Mouse (Mus musculus): Measurements from ENCODE around the gene S100pbp. TPM values are rescaled to one million over a fixed set of nuclear protein-coding genes. Genes with fewer than 3 reads are reported as not detected.

Gene S100pbp
- polyA plus RNA-seq, 1 experiment from 2014 or later = 12.6 TPM

GRCm38 (mm10) chr4:129151276-129151811, 38.2 kb downstream of the S100pbp start:
- Histone ChIP-seq H3K9me3 (ENCODE audit: control insufficient read depth, low read length) (no peaks in the 10 kb centered on the region), H3K27ac (replicated peaks; ENCODE audit: low read depth, low read length) (no peak overlapping the region), H3K36me3 (ENCODE audit: control insufficient read depth, insufficient read depth, low read length) (peaks cover 78% of the 10 kb centered on the region), H3K27me3 (replicated peaks; ENCODE audit: control insufficient read depth, insufficient read depth, low read length) (no peaks in the 10 kb centered on the region), H3K4me1 (ENCODE audit: control insufficient read depth, insufficient read depth, low read length) (no peaks in the 10 kb centered on the region), H3K9ac (ENCODE audit: low read depth, low read length) (no peak overlapping the region), H3K4me2 (ENCODE audit: low read depth, low read length) (no peak overlapping the region), H3K4me3 (ENCODE audit: low read depth, low read length) (no peak overlapping the region)
- WGBS = 88% methylated on average over 4 of the region's 4 CpGs
- DNase-seq (ENCODE audit: low spot score) (no peak), ATAC-seq (ENCODE audit: low read depth) (no peak)

GRCm38 (mm10) chr4:129149321-129149720, 40.2 kb downstream of the S100pbp start:
- WGBS = 68% methylated on average over 1 of the region's 1 CpGs
- Histone ChIP-seq H3K27me3 (replicated peaks; ENCODE audit: control insufficient read depth, insufficient read depth, low read length) (no peaks in the 10 kb centered on the region), H3K4me1 (ENCODE audit: control insufficient read depth, insufficient read depth, low read length) (peaks cover 7% of the 10 kb centered on the region), H3K4me3 (ENCODE audit: low read depth, low read length) (no peak overlapping the region), H3K4me2 (ENCODE audit: low read depth, low read length) (no peak overlapping the region), H3K9me3 (ENCODE audit: control insufficient read depth, low read length) (no peaks in the 10 kb centered on the region), H3K36me3 (ENCODE audit: control insufficient read depth, insufficient read depth, low read length) (peaks cover 58% of the 10 kb centered on the region), H3K27ac (replicated peaks; ENCODE audit: low read depth, low read length) (no peak overlapping the region), H3K9ac (ENCODE audit: low read depth, low read length) (no peak overlapping the region)
- ATAC-seq (ENCODE audit: low read depth) (no peak), DNase-seq (ENCODE audit: low spot score) (no peak)

- peaks cover 46% of the 10 kb centered on the region for H3K36me3 ChIP-seq (ENCODE audit: control insufficient read depth, insufficient read depth, low read length)
- ATAC-seq (ENCODE audit: low read depth) (no peak), DNase-seq (ENCODE audit: low spot score) (no peak)
- WGBS = 79% methylated on average over 13 of the region's 13 CpGs
- H3K27ac ChIP-seq (replicated peaks; ENCODE audit: low read depth, low read length) = peak overlapping the region; percentile 2; the same call in 1 of the 2 replicates
- H3K27me3 ChIP-seq (replicated peaks; ENCODE audit: control insufficient read depth, insufficient read depth, low read length) = no peaks in the 10 kb centered on the region
- peaks cover 15% of the 10 kb centered on the region for H3K4me1 ChIP-seq (ENCODE audit: control insufficient read depth, insufficient read depth, low read length)
- no peak overlapping the region for H3K4me2 ChIP-seq (ENCODE audit: low read depth, low read length)
- no peak overlapping the region for H3K9ac ChIP-seq (ENCODE audit: low read depth, low read length)
- no peak overlapping the region for H3K4me3 ChIP-seq (ENCODE audit: low read depth, low read length)
- H3K9me3 ChIP-seq (ENCODE audit: control insufficient read depth, low read length) = no peaks in the 10 kb centered on the region
Measured at GRCm38 (mm10) chr4:129147552-129148103, 41.9 kb downstream of the S100pbp start.

GRCm38 (mm10) chr4:129146392-129146791, 43.1 kb downstream of the S100pbp start:
- no peak for DNase-seq (ENCODE audit: low spot score)
- WGBS = 52% methylated on average over 2 of the region's 2 CpGs
- Histone ChIP-seq H3K9me3 (ENCODE audit: control insufficient read depth, low read length) (no peaks in the 10 kb centered on the region), H3K4me2 (ENCODE audit: low read depth, low read length) (no peak overlapping the region), H3K9ac (ENCODE audit: low read depth, low read length) (no peak overlapping the region), H3K4me1 (ENCODE audit: control insufficient read depth, insufficient read depth, low read length) (peaks cover 22% of the 10 kb centered on the region), H3K4me3 (ENCODE audit: low read depth, low read length) (no peak overlapping the region), H3K27ac (replicated peaks; ENCODE audit: low read depth, low read length) (no peak overlapping the region; the same call in 1 of the 2 replicates), H3K27me3 (replicated peaks; ENCODE audit: control insufficient read depth, insufficient read depth, low read length) (no peaks in the 10 kb centered on the region), H3K36me3 (ENCODE audit: control insufficient read depth, insufficient read depth, low read length) (peaks cover 35% of the 10 kb centered on the region)
- no peak for ATAC-seq (ENCODE audit: low read depth)

- 58% methylated on average over 4 of the region's 4 CpGs for WGBS
- peaks cover 30% of the 10 kb centered on the region for H3K36me3 ChIP-seq (ENCODE audit: control insufficient read depth, insufficient read depth, low read length)
- H3K27me3 ChIP-seq (replicated peaks; ENCODE audit: control insufficient read depth, insufficient read depth, low read length) = no peaks in the 10 kb centered on the region
- no peak for DNase-seq (ENCODE audit: low spot score)
- H3K9ac ChIP-seq (ENCODE audit: low read depth, low read length) = no peak overlapping the region
- no peak overlapping the region for H3K4me2 ChIP-seq (ENCODE audit: low read depth, low read length)
- ATAC-seq (ENCODE audit: low read depth) = no peak
- H3K9me3 ChIP-seq (ENCODE audit: control insufficient read depth, low read length) = no peaks in the 10 kb centered on the region
- H3K4me1 ChIP-seq (ENCODE audit: control insufficient read depth, insufficient read depth, low read length) = peaks cover 25% of the 10 kb centered on the region
- H3K4me3 ChIP-seq (ENCODE audit: low read depth, low read length) = no peak overlapping the region
- peak overlapping the region; percentile 80; the same call in 1 of the 2 replicates for H3K27ac ChIP-seq (replicated peaks; ENCODE audit: low read depth, low read length)
Measured at GRCm38 (mm10) chr4:129145943-129146342, 43.6 kb downstream of the S100pbp start.

- Histone ChIP-seq H3K36me3 (ENCODE audit: control insufficient read depth, insufficient read depth, low read length) (peaks cover 25% of the 10 kb centered on the region), H3K4me1 (ENCODE audit: control insufficient read depth, insufficient read depth, low read length) (peaks cover 25% of the 10 kb centered on the region), H3K9me3 (ENCODE audit: control insufficient read depth, low read length) (no peaks in the 10 kb centered on the region), H3K4me2 (ENCODE audit: low read depth, low read length) (peak overlapping the region; percentile 11; the same call in 1 of the 2 replicates), H3K4me3 (ENCODE audit: low read depth, low read length) (no peak overlapping the region), H3K27ac (replicated peaks; ENCODE audit: low read depth, low read length) (peak overlapping the region; percentile 80), H3K9ac (ENCODE audit: low read depth, low read length) (no peak overlapping the region), H3K27me3 (replicated peaks; ENCODE audit: control insufficient read depth, insufficient read depth, low read length) (no peaks in the 10 kb centered on the region)
- 67% methylated on average over 4 of the region's 4 CpGs for WGBS
- DNase-seq (ENCODE audit: low spot score) (no peak), ATAC-seq (ENCODE audit: low read depth) (no peak)
Measured at GRCm38 (mm10) chr4:129145411-129145810, 44.1 kb downstream of the S100pbp start.

- WGBS = 43% methylated on average over 16 of the region's 16 CpGs
- Histone ChIP-seq H3K27ac (replicated peaks; ENCODE audit: low read depth, low read length) (peak overlapping the region; percentile 80), H3K9ac (ENCODE audit: low read depth, low read length) (no peak overlapping the region; the same call in 1 of the 2 replicates), H3K4me1 (ENCODE audit: control insufficient read depth, insufficient read depth, low read length) (peaks cover 25% of the 10 kb centered on the region), H3K9me3 (ENCODE audit: control insufficient read depth, low read length) (no peaks in the 10 kb centered on the region), H3K36me3 (ENCODE audit: control insufficient read depth, insufficient read depth, low read length) (peaks cover 20% of the 10 kb centered on the region), H3K27me3 (replicated peaks; ENCODE audit: control insufficient read depth, insufficient read depth, low read length) (no peaks in the 10 kb centered on the region), H3K4me2 (ENCODE audit: low read depth, low read length) (0 out of 2 replicates have a peak overlapping the region, but pooled peaks have one; percentile 11), H3K4me3 (ENCODE audit: low read depth, low read length) (no peak overlapping the region)
- DNase-seq (ENCODE audit: low spot score) (peak; percentile 90), ATAC-seq (ENCODE audit: low read depth) (peak; percentile 81)
Measured at GRCm38 (mm10) chr4:129144401-129145367, 44.8 kb downstream of the S100pbp start.

- no peak overlapping the region for H3K4me3 ChIP-seq (ENCODE audit: low read depth, low read length)
- H3K4me1 ChIP-seq (ENCODE audit: control insufficient read depth, insufficient read depth, low read length) = peaks cover 25% of the 10 kb centered on the region
- no peaks in the 10 kb centered on the region for H3K9me3 ChIP-seq (ENCODE audit: control insufficient read depth, low read length)
- ATAC-seq (ENCODE audit: low read depth) (no peak), DNase-seq (ENCODE audit: low spot score) (no peak)
- 86% methylated on average over 5 of the region's 5 CpGs for WGBS
- no peak overlapping the region for H3K4me2 ChIP-seq (ENCODE audit: low read depth, low read length)
- peaks cover 8% of the 10 kb centered on the region; the same call in 1 of the 2 replicates for H3K36me3 ChIP-seq (ENCODE audit: control insufficient read depth, insufficient read depth, low read length)
- H3K27me3 ChIP-seq (replicated peaks; ENCODE audit: control insufficient read depth, insufficient read depth, low read length) = no peaks in the 10 kb centered on the region
- peak overlapping the region; percentile 80; the same call in 1 of the 2 replicates for H3K27ac ChIP-seq (replicated peaks; ENCODE audit: low read depth, low read length)
- no peak overlapping the region for H3K9ac ChIP-seq (ENCODE audit: low read depth, low read length)
Measured at GRCm38 (mm10) chr4:129143509-129143908, 46.0 kb downstream of the S100pbp start.

Measured in embryonic facial prominence, embryonic 14.5 days (tissue).